Mouse (Mus musculus) E14TG2a.4 (cell line): ENCODE measurements at regions not wholly inside any gene's neighbourhood (a gene's known extent, or its start where the extent isn't known, plus 50 kb on each side); places are given as distances from the start of the nearest gene placed in this dataset.

ENCODE experiments used
- H3K27me3 ChIP-seq: 2 replicates; pipeline ENCODE4 v1.6.1; 2014; ENCODE audit warnings: low read length, control low read depth; ENCODE audit not compliant: insufficient read depth
- H3K36me3 ChIP-seq: 2 replicates; pipeline ENCODE4 v1.6.1; 2014; ENCODE audit warnings: low read length, control low read depth; ENCODE audit not compliant: insufficient read depth
- H3K4me1 ChIP-seq: replicated peaks from 2 replicates; pipeline ENCODE4 v1.6.1; 2014; ENCODE audit warnings: low read depth, low read length, control low read depth
- H3K4me3 ChIP-seq: replicated peaks from 2 replicates; pipeline ENCODE4 v1.5.1; 2014; ENCODE audit warnings: mild to moderate bottlenecking, low read length
- H3K9me3 ChIP-seq: 2 replicates; pipeline ENCODE4 v1.6.1; 2014; ENCODE audit warnings: low read length, control low read depth
- CTCF ChIP-seq: conservative IDR thresholded peaks from 2 replicates; pipeline ENCODE4 v1.5.1; 2014; ENCODE audit warnings: low read length
- NANOG ChIP-seq: IDR thresholded peaks from 2 replicates; pipeline ENCODE4 v1.6.1; 2014; ENCODE audit warnings: borderline replicate concordance, low read length, mixed read lengths
- POU5F1 ChIP-seq: IDR thresholded peaks from 2 replicates; pipeline ENCODE4 v1.6.1; 2014; ENCODE audit warnings: low read length, borderline replicate concordance

DNA sequence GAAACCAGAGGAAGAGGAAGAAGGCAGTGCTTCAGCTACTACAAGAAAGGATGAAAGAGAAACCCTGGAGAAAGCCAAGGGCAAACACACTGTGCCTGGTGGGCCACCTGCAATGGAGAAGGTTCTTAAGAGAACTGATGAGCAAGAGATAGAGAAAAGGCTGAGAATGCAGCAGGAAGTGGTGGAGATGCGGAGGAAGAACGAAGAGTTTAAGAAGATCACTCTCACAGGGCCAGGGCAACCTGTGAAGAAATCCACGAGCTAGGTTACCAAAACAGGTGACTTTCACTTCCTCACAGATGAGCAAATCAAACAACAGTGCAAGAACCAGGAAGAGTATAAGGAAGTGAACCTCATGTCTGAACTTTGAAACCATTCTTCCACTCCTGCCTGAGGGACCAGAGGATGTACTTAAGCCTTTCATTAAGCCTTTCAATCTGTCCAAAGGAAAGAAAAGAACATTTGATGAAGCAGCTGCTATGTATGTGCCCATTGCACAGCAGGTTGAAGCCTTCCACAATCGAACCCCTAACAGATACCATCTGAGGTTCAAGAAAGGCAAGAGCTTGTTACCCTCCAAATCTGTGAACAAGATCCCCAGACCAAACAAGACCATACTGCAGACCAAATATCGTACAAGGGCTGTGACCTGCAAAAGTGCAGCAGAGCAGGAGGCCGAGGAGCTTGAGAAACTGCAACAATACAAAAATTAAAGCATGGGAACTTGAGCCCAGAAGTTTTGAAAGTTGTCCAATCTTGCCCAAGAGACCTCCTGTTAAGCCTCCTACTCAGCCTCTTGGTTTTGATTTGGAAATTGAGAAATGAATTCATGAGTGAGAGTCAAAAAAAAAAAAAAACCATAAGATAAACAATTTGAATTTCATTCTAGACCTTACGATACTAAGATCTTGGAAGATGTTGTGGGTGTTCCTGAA, 91.6 kb upstream of the Zfp462 start:
- H3K27me3 ChIP-seq = peaks cover 2% of the 10 kb centered on the region; the same call in 1 of the 2 replicates

DNA sequence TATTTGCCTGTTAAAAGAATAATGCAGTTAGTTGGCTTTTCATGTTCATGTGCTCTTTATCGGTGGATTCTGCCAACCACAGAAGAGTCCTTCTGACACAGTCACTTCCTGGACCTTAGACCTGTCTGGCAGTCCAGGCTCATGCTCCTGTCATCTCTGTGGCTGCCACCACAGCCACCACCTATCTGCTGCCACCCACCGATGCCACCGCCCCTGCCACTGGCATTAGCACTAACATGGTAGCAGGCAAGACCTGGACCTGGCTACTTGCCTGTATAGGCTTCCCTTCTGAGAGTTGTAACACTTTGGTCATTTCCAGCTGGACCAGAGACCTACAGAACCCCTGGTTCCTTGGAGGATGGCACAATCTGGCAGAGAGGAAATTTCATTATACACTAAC, 86.2 kb upstream of the Zfp462 start:
- Histone ChIP-seq H3K36me3 (no peaks in the 10 kb centered on the region), H3K4me1 (no peaks in the 10 kb centered on the region), H3K9me3 (no peaks in the 10 kb centered on the region), H3K27me3 (no peaks in the 10 kb centered on the region), H3K4me3 (no peak overlapping the region)
- TF ChIP-seq CTCF (no peak), POU5F1 (no peak), NANOG (no peak)

More for the DNA sequence above, 91.6 kb upstream of the Zfp462 start:
- Histone ChIP-seq H3K36me3 (no peaks in the 10 kb centered on the region), H3K4me3 (no peak overlapping the region), H3K9me3 (no peaks in the 10 kb centered on the region; the same call in 1 of the 2 replicates), H3K4me1 (no peaks in the 10 kb centered on the region)
- TF ChIP-seq POU5F1 = no peak
- no peak for TF ChIP-seq NANOG
- TF ChIP-seq CTCF = no peak

DNA sequence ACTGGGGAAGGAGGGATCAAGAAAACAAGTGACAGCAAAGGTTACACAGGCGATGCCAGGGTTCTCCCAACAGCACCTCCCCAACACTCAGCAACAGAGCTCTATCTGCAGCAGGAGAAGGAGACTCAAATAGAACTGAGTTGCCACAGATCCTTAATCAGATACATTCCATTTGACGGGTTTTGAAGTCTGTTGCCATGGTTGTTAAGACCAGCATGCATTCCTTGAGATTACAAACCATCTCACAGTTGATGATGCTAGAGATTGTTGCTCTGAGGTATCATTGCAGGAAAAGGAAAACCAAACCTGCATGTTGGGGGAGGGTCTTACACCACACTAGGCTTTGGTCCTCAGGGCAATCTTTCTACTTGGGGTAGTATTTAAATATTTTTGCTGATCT, 78.8 kb upstream of the Zfp462 start:
- no peaks in the 10 kb centered on the region for H3K4me1 ChIP-seq
- no peaks in the 10 kb centered on the region for H3K27me3 ChIP-seq
- H3K9me3 ChIP-seq = no peaks in the 10 kb centered on the region
- H3K36me3 ChIP-seq = no peaks in the 10 kb centered on the region
- no peak overlapping the region for H3K4me3 ChIP-seq
- TF ChIP-seq CTCF (no peak), NANOG (no peak), POU5F1 (no peak)

DNA sequence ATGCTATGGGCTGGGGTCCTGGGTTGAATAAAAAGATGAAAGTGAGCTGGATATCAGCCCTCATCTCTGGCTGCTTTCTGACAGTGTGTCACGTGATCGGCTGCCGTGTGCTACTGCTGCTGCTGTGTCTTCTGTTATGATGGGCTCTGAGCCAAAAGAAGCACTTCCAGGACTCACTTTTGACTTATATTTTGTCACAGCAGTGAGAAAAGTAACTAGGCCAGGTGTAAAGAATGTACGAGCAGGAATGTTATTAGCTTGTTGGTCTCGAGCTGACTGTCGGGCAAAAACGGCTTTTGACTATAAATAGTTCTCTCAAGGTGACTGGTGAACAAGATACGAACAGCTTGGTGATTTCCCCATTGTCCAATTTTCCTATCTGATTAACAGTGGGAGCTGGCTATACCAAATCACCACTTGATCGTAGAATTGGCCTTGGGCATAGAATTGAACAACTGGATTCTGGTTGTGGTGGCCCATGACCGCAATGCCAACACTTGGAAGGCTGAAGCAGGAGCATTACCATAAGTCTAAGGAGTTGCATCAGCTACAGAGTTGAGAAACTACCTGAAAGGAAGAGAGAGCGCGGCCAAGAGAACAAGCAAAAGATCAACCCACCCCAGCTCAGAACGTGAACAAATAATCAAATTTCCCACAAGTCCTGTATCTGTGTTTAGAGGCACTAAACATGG, 70.6 kb upstream of the Zfp462 start:
- no peaks in the 10 kb centered on the region for H3K9me3 ChIP-seq
- no peaks in the 10 kb centered on the region for H3K27me3 ChIP-seq
- H3K4me1 ChIP-seq = no peaks in the 10 kb centered on the region
- no peak for TF ChIP-seq CTCF
- no peak for TF ChIP-seq NANOG
- TF ChIP-seq POU5F1 = no peak
- no peak overlapping the region for H3K4me3 ChIP-seq
- no peaks in the 10 kb centered on the region for H3K36me3 ChIP-seq

DNA sequence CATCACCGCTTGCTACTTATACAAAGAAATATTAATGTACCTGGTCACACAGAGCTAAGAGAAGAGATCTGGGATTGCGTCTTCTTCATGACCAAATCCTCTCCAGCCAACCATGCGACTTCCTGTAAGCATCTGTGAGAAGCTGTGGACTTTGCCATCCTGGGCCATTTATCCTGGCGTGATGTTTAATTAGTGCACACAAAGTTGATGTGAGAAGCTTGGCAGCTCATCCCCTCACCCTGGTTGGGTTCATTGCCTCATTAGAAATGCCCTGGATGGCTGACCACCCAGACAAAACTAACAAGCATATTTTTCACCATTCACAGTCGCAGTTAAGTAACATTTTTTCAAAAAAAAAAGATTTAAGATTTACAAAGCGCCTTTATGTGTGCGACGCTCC, 69.3 kb upstream of the Zfp462 start:
- no peaks in the 10 kb centered on the region for H3K36me3 ChIP-seq
- TF ChIP-seq CTCF (no peak), NANOG (no peak), POU5F1 (no peak)
- no peak overlapping the region for H3K4me3 ChIP-seq
- no peaks in the 10 kb centered on the region for H3K4me1 ChIP-seq
- no peaks in the 10 kb centered on the region for H3K27me3 ChIP-seq
- H3K9me3 ChIP-seq = no peaks in the 10 kb centered on the region

DNA sequence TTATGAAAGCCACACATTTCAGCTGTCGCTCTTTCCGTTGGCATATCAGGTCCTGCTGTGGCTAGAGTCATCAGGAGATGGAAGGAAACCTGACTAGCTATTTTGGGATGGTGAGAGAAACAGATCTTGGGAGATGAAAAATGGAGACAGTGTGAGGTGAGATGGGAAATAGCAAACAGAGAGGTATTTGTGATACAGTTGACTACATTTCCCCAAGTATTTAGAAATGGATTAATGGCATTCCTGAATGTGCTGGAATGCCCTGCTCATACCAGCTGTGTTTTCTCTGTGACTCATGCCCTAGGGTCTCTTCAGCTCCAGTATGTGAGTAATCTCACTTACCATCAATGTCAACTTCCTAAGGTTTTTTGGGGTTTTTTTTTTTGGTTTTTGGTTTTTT, 67.5 kb upstream of the Zfp462 start:
- Histone ChIP-seq H3K36me3 (no peaks in the 10 kb centered on the region), H3K27me3 (no peaks in the 10 kb centered on the region), H3K4me3 (no peak overlapping the region), H3K9me3 (no peaks in the 10 kb centered on the region), H3K4me1 (no peaks in the 10 kb centered on the region)
- no peak for TF ChIP-seq POU5F1
- TF ChIP-seq NANOG = no peak
- TF ChIP-seq CTCF = no peak

DNA sequence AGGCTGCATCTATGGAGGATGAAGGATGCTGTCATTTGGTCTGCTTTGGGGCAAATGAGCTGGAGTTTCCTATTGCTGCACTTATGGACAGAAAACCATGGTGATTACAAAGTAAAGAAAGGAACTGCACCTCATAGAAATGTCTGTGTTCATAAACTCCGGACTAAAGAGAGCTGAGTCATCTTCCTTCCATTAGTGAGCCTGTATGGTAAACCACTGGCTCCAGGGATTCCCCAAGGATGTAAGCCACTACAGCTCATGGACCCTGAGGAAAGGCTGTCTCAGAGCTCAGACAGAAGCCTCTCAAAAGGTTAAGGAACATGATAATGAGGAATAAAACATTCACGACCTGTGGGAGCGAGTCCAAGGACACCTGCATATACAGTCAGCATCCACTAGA, 66.3 kb upstream of the Zfp462 start:
- Histone ChIP-seq H3K36me3 (no peaks in the 10 kb centered on the region), H3K4me1 (no peaks in the 10 kb centered on the region), H3K27me3 (no peaks in the 10 kb centered on the region), H3K9me3 (no peaks in the 10 kb centered on the region), H3K4me3 (no peak overlapping the region)
- TF ChIP-seq POU5F1 (no peak), NANOG (no peak), CTCF (no peak)

DNA sequence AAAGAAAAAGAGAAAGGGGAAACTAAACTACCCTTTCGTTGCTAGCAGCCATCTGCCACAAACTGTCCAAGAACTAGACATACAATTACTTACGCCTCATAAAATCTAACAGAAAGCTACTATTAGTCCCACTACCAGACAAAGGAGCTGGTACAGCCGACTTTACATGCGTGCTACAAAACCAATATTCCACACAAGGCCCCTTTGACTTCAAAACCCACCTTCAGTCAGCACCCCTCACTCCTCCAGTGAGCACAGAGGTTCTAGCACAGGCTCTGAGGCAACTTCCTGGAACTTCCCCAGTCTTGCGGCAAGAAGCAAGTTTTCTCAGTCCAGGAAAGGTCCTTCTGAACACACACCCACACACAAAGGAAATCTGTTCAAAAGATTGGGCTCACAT, 51.6 kb upstream of the Zfp462 start:
- Histone ChIP-seq H3K4me3 (no peak overlapping the region), H3K9me3 (peaks cover 3% of the 10 kb centered on the region; the same call in 1 of the 2 replicates), H3K27me3 (no peaks in the 10 kb centered on the region), H3K4me1 (no peaks in the 10 kb centered on the region), H3K36me3 (no peaks in the 10 kb centered on the region)
- TF ChIP-seq NANOG (no peak), CTCF (no peak), POU5F1 (no peak)
